Mouse (Mus musculus) kidney, postnatal 14 days (tissue): ENCODE measurements at regions not wholly inside any gene's neighbourhood (a gene's known extent, or its start where the extent isn't known, plus 50 kb on each side); places are given as distances from the start of the nearest gene placed in this dataset.
"Not testable (repeated sequence)": the region's sequence is repeated elsewhere in the genome, so short reads cannot be mapped to it uniquely, and the experiment has no call there.

Experiments
- DNase-seq: peaks from one replicate; pipeline ENCODE4 v3.0.0; 2022; ENCODE audit warnings: mixed read lengths

GRCm38 (mm10) chr7:75360874-75361273 lies 51.8 kb upstream of the Sv2b start:
- no peak for DNase-seq

- no peak for DNase-seq
Measured at GRCm38 (mm10) chr7:75362541-75362940, 53.5 kb upstream of the Sv2b start.

GRCm38 (mm10) chr7:75365480-75365879 lies 56.4 kb upstream of the Sv2b start:
- DNase-seq = no peak

- DNase-seq = peak; percentile 78
Measured at GRCm38 (mm10) chr7:75366285-75366882, 57.3 kb upstream of the Sv2b start.

- no peak for DNase-seq
Measured at GRCm38 (mm10) chr7:75368315-75368714, 59.3 kb upstream of the Sv2b start.

- DNase-seq = no peak
Measured at GRCm38 (mm10) chr7:75369366-75369765, 60.3 kb upstream of the Sv2b start.

GRCm38 (mm10) chr7:75370595-75371519 lies 61.8 kb upstream of the Sv2b start:
- peak; percentile 82 for DNase-seq

- no peak for DNase-seq
Measured at GRCm38 (mm10) chr7:75371520-75371876, 62.4 kb upstream of the Sv2b start.

GRCm38 (mm10) chr7:75371991-75372390 lies 62.9 kb upstream of the Sv2b start:
- DNase-seq = peak; percentile 18

GRCm38 (mm10) chr7:75372892-75373444 lies 63.9 kb upstream of the Sv2b start:
- no peak for DNase-seq

GRCm38 (mm10) chr7:75374506-75374905 lies 65.4 kb upstream of the Sv2b start:
- no peak for DNase-seq

- DNase-seq = no peak
Measured at GRCm38 (mm10) chr7:75379595-75379994, 70.5 kb upstream of the Sv2b start.

- DNase-seq = no peak
Measured at GRCm38 (mm10) chr7:75384506-75384911, 70.8 kb upstream of the Akap13 start.

GRCm38 (mm10) chr7:75387033-75387432 lies 68.3 kb upstream of the Akap13 start:
- no peak for DNase-seq

- no peak for DNase-seq
Measured at GRCm38 (mm10) chr7:75387821-75388431, 67.4 kb upstream of the Akap13 start.

- DNase-seq = no peak
Measured at GRCm38 (mm10) chr7:75390162-75390561, 65.2 kb upstream of the Akap13 start.

- DNase-seq = no peak
Measured at GRCm38 (mm10) chr7:75392783-75393182, 62.6 kb upstream of the Akap13 start.

GRCm38 (mm10) chr7:75393466-75393865 lies 61.9 kb upstream of the Akap13 start:
- no peak for DNase-seq

GRCm38 (mm10) chr7:75394866-75395580 lies 60.3 kb upstream of the Akap13 start:
- DNase-seq = no peak

GRCm38 (mm10) chr7:75397559-75397958 lies 57.8 kb upstream of the Akap13 start:
- DNase-seq = peak; percentile 36

GRCm38 (mm10) chr7:75398480-75398879 lies 56.9 kb upstream of the Akap13 start:
- DNase-seq = not testable (repeated sequence)

GRCm38 (mm10) chr7:75398904-75399724 lies 56.2 kb upstream of the Akap13 start:
- peak; percentile 79 for DNase-seq
